8 mouse cellular contexts compared by ENCODE assay signal in the genomic region with DNA sequence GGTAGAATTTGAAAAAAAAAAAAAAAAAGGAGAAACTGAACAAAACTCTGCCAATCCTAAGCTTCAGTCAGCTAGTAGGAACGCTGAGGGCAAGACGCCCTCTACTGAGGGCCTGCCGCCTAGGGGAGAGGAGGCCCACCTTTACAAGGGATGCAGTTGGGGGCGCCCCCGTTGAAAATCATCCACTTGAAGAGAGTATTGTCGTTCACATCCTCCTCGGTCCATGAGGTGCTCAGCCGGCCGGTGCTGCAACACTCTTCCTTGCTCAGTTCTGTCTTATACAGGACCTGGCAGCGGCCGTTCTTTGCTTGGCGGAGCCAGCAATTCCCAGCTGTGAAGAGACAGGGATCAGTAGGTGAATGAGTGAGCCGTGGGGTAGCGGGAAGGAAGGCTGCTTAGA. TPM values are rescaled to one million over a fixed set of nuclear protein-coding genes. Genes with fewer than 3 reads are reported as not detected.
A peak's percentile ranks its signal among the peaks of the same experiment; 100 is the strongest.
DNase-seq lines count a peak whose midpoint lies in the region; ATAC-seq and TF ChIP-seq lines count a peak whose summit lies in the region.

No protein-coding gene starts in this region.

- peak in 1 of 2 experiments; percentile 11 for DNase-seq in left cerebral cortex, adult 2 months (ENCODE audit: extremely low spot score in 1 of 2, low spot score in 2 of 2)
- no peak for DNase-seq in left cerebral cortex, adult 8-10 months (ENCODE audit: low spot score in 2 of 2)
- peak; percentile 25 for DNase-seq in gastrocnemius, postnatal 14 days
- DNase-seq in retina, postnatal 1 day: peak; percentile 64
- DNase-seq in spleen, postnatal 4 days (ENCODE audit: low spot score in 2 of 2): no peak

- TF ChIP-seq CTCF in left cerebral cortex, adult 2 months (IDR thresholded peaks at IDR 0.05): peak; percentile 15
- peak; percentile 54 for TF ChIP-seq CTCF in intestine, postnatal 0 days (IDR thresholded peaks at IDR 0.05; ENCODE audit: low read depth)

- no peaks in the 10 kb centered on the region for H3K36me3 ChIP-seq in intestine, postnatal 0 days (ENCODE audit: control insufficient read depth, insufficient read depth)
- H3K36me3 ChIP-seq in lung, embryonic 15.5 days: no peaks in the 10 kb centered on the region

- intact Hi-C loops in left cerebral cortex, adult 2 months (cut with DNase I): loop anchor here (5.0 kb wide), 1 partner anchor 69 kb away; the partner anchor contains the start of gene Ndufs4
- intact Hi-C loops in gastrocnemius, postnatal 14 days (cut with DNase I; ENCODE audit: low total_unique reads): loop anchor here (5.0 kb wide), 1 partner anchor 379 kb away; no protein-coding TSS in a partner anchor

- peak overlapping the region; percentile 99 for H3K4me2 ChIP-seq in intestine, postnatal 0 days (replicated peaks; ENCODE audit: low read depth)
- peak overlapping the region; percentile 100 for H3K4me2 ChIP-seq in lung, embryonic 15.5 days

- no peaks in the 10 kb centered on the region for H3K9me3 ChIP-seq in intestine, postnatal 0 days (ENCODE audit: control insufficient read depth)
- no peaks in the 10 kb centered on the region for H3K9me3 ChIP-seq in lung, embryonic 15.5 days

- no peak overlapping the region for H3K27ac ChIP-seq in left cerebral cortex, adult 2 months
- no peak overlapping the region for H3K27ac ChIP-seq in brown adipose tissue, adult 24 weeks (replicated peaks; ENCODE audit: low read depth, low read length)
- H3K27ac ChIP-seq in intestine, postnatal 0 days (ENCODE audit: low read depth, low read length): no peak overlapping the region
- H3K27ac ChIP-seq in lung, embryonic 15.5 days: no peak overlapping the region

- 4% methylated on average over 14 of the region's 14 CpGs for WGBS in intestine, postnatal 0 days
- 3% methylated on average over 14 of the region's 14 CpGs for WGBS in lung, embryonic 15.5 days

- H3K27me3 ChIP-seq in intestine, postnatal 0 days (replicated peaks; ENCODE audit: control insufficient read depth, insufficient read depth, low read length): peaks cover 47% of the 10 kb centered on the region
- peaks cover 63% of the 10 kb centered on the region for H3K27me3 ChIP-seq in lung, embryonic 15.5 days

- H3K4me3 ChIP-seq in left cerebral cortex, adult 2 months: 0 out of 2 replicates have a peak overlapping the region, but pooled peaks have one; percentile 11
- peak overlapping the region; percentile 61 for H3K4me3 ChIP-seq in brown adipose tissue, adult 24 weeks (ENCODE audit: insufficient read depth, low read depth, low read length)
- H3K4me3 ChIP-seq in intestine, postnatal 0 days (ENCODE audit: low read depth, low read length): peak overlapping the region; percentile 60
- peak overlapping the region; percentile 19 for H3K4me3 ChIP-seq in lung, embryonic 15.5 days

- no peak for ATAC-seq in intestine, postnatal 0 days
- no peak for ATAC-seq in lung, embryonic 15.5 days (ENCODE audit: borderline replicate concordance, extremely low read depth, low FRiP score, low TSS enrichment)

- H3K9ac ChIP-seq in intestine, postnatal 0 days (ENCODE audit: low read depth, low read length): no peak overlapping the region
- H3K9ac ChIP-seq in lung, embryonic 15.5 days: no peak overlapping the region

- 0 out of 2 replicates have a peak, but pooled peaks cover 3% of the 10 kb centered on the region for H3K4me1 ChIP-seq in brown adipose tissue, adult 24 weeks (ENCODE audit: control insufficient read depth, insufficient read depth, insufficient read length, low read length)
- H3K4me1 ChIP-seq in intestine, postnatal 0 days (replicated peaks; ENCODE audit: control insufficient read depth, insufficient read depth, low read length): no peaks in the 10 kb centered on the region
- H3K4me1 ChIP-seq in lung, embryonic 15.5 days: peaks cover 36% of the 10 kb centered on the region

RNA-seq across cellular contexts. Expression of gene Fst, which starts 2.5 kb away (rescaled TPM):
- 10 to 100 TPM; 10.9 TPM for total RNA-seq in left cerebral cortex, adult 2 months (2021)
- total RNA-seq in left cerebral cortex, adult 8-10 months (2022): 1 to 10 TPM; 3.4 to 6.1 (median 5.2) TPM
- polyA plus RNA-seq in brown adipose tissue, adult 24 weeks (2012; ENCODE audit: insufficient read depth, insufficient read length, missing spikeins): 7.9 and 11.6 TPM in 2 replicates
- total RNA-seq in gastrocnemius, postnatal 14 days (2021): 10 to 100 TPM; 11.7 to 15.2 TPM
- polyA plus RNA-seq in intestine, postnatal 0 days (2015; fragmentation: Nextera tagmentation; extraction: Ambion mirVana): 12.8 and 14.3 TPM in 2 replicates
- 2.5 and 3.3 TPM in 2 replicates for polyA plus RNA-seq in lung, embryonic 15.5 days (2015; fragmentation: Nextera tagmentation; extraction: Ambion mirVana)

Comparison
In these comparisons a context has a peak if more than half of its experiments do, and no peak if none do; other contexts are left out.
1. DNase-seq: peak in gastrocnemius, postnatal 14 days (single experiment) and retina, postnatal 1 day (single experiment); none in left cerebral cortex, adult 8-10 months (0 of 2) and spleen, postnatal 4 days (0 of 2).
2. H3K4me3 ChIP-seq: peak in every context shown above with its lines; median percentile 61 in brown adipose tissue, adult 24 weeks; 60 in intestine, postnatal 0 days; 19 in lung, embryonic 15.5 days; 11 in left cerebral cortex, adult 2 months.